Mouse (Mus musculus): Measurements from ENCODE around the gene Gdf11. TPM values are rescaled to one million over a fixed set of nuclear protein-coding genes. Genes with fewer than 3 reads are reported as not detected.
A peak's percentile ranks its signal among the peaks of the same experiment; 100 is the strongest.

Gdf11 gene
- polyA plus RNA-seq (2015; fragmentation: Nextera tagmentation; extraction: Ambion mirVana), result 3.7 and 4.8 TPM in 2 replicates

GRCm38 (mm10) chr10:128891296-128892094, at the start of gene Gdf11:
TSS of gene Gdf11 (minus strand) at chr10:128891718.
- peaks cover 45% of the 10 kb centered on the region for H3K4me1 ChIP-seq
- no peaks in the 10 kb centered on the region for H3K9me3 ChIP-seq
- H3K4me3 ChIP-seq, result peak within 1 kb of the TSS; percentile 80
- under 1% methylated on average over 65 of the region's 89 CpGs for WGBS
- H3K36me3 ChIP-seq, result no peaks in the 10 kb centered on the region
- H3K27ac ChIP-seq, result peak within 1 kb of the TSS; percentile 93
- ATAC-seq (ENCODE audit: borderline replicate concordance, extremely low read depth, low FRiP score, low TSS enrichment), result peak; percentile 77
- H3K9ac ChIP-seq, result peak within 1 kb of the TSS; percentile 69
- peaks cover 29% of the 10 kb centered on the region for H3K27me3 ChIP-seq
- peak within 1 kb of the TSS; percentile 92 for H3K4me2 ChIP-seq

- no peak overlapping the region for H3K4me2 ChIP-seq
- H3K27me3 ChIP-seq, result peaks cover 9% of the 10 kb centered on the region
- no peaks in the 10 kb centered on the region for H3K9me3 ChIP-seq
- H3K4me1 ChIP-seq, result no peaks in the 10 kb centered on the region
- no peaks in the 10 kb centered on the region for H3K36me3 ChIP-seq
- ATAC-seq (ENCODE audit: borderline replicate concordance, extremely low read depth, low FRiP score, low TSS enrichment), result no peak
- WGBS, result 75% methylated on average over 10 of the region's 10 CpGs
- H3K9ac ChIP-seq, result no peak overlapping the region
- H3K27ac ChIP-seq, result no peak overlapping the region
- no peak overlapping the region for H3K4me3 ChIP-seq
Observed at GRCm38 (mm10) chr10:128940475-128941061, 49.0 kb upstream of the Gdf11 start.

- no peaks in the 10 kb centered on the region for H3K36me3 ChIP-seq
- ATAC-seq (ENCODE audit: borderline replicate concordance, extremely low read depth, low FRiP score, low TSS enrichment), result no peak
- WGBS, result 42% methylated on average over 5 of the region's 5 CpGs
- no peak overlapping the region for H3K27ac ChIP-seq
- H3K9ac ChIP-seq, result no peak overlapping the region
- H3K4me1 ChIP-seq, result peaks cover 5% of the 10 kb centered on the region
- H3K4me3 ChIP-seq, result no peak overlapping the region
- no peak overlapping the region for H3K4me2 ChIP-seq
- H3K9me3 ChIP-seq, result no peaks in the 10 kb centered on the region
- H3K27me3 ChIP-seq, result peaks cover 24% of the 10 kb centered on the region
Observed at GRCm38 (mm10) chr10:128938974-128939373, 47.5 kb upstream of the Gdf11 start.

- peaks cover 30% of the 10 kb centered on the region for H3K27me3 ChIP-seq
- H3K4me2 ChIP-seq, result no peak overlapping the region
- peaks cover 10% of the 10 kb centered on the region for H3K4me1 ChIP-seq
- 78% methylated on average over 9 of the region's 9 CpGs for WGBS
- H3K9me3 ChIP-seq, result no peaks in the 10 kb centered on the region
- ATAC-seq (ENCODE audit: borderline replicate concordance, extremely low read depth, low FRiP score, low TSS enrichment), result no peak
- no peak overlapping the region for H3K4me3 ChIP-seq
- H3K9ac ChIP-seq, result no peak overlapping the region
- H3K36me3 ChIP-seq, result no peaks in the 10 kb centered on the region
- H3K27ac ChIP-seq, result no peak overlapping the region
Observed at GRCm38 (mm10) chr10:128938457-128938856, 46.9 kb upstream of the Gdf11 start.

GRCm38 (mm10) chr10:128937756-128938390, 46.4 kb upstream of the Gdf11 start:
- H3K4me1 ChIP-seq, result peaks cover 13% of the 10 kb centered on the region
- H3K36me3 ChIP-seq, result no peaks in the 10 kb centered on the region
- H3K27me3 ChIP-seq, result peaks cover 36% of the 10 kb centered on the region
- H3K4me3 ChIP-seq, result no peak overlapping the region
- no peak overlapping the region for H3K4me2 ChIP-seq
- WGBS, result 56% methylated on average over 12 of the region's 12 CpGs
- no peaks in the 10 kb centered on the region for H3K9me3 ChIP-seq
- no peak overlapping the region for H3K9ac ChIP-seq
- no peak overlapping the region for H3K27ac ChIP-seq
- no peak for ATAC-seq (ENCODE audit: borderline replicate concordance, extremely low read depth, low FRiP score, low TSS enrichment)

GRCm38 (mm10) chr10:128935826-128936440, 44.4 kb upstream of the Gdf11 start:
- 69% methylated on average over 8 of the region's 8 CpGs for WGBS
- Histone ChIP-seq H3K9ac (no peak overlapping the region), H3K4me3 (no peak overlapping the region), H3K9me3 (no peaks in the 10 kb centered on the region), H3K4me2 (no peak overlapping the region), H3K36me3 (no peaks in the 10 kb centered on the region), H3K4me1 (peaks cover 13% of the 10 kb centered on the region), H3K27me3 (peaks cover 55% of the 10 kb centered on the region), H3K27ac (no peak overlapping the region)
- ATAC-seq (ENCODE audit: borderline replicate concordance, extremely low read depth, low FRiP score, low TSS enrichment), result no peak

- Histone ChIP-seq H3K36me3 (no peaks in the 10 kb centered on the region), H3K9ac (no peak overlapping the region), H3K4me3 (no peak overlapping the region), H3K4me1 (peaks cover 13% of the 10 kb centered on the region), H3K27ac (no peak overlapping the region), H3K27me3 (peaks cover 58% of the 10 kb centered on the region), H3K4me2 (no peak overlapping the region), H3K9me3 (no peaks in the 10 kb centered on the region)
- 64% methylated on average over 7 of the region's 7 CpGs for whole genome bisulfite sequencing
- ATAC-seq (ENCODE audit: borderline replicate concordance, extremely low read depth, low FRiP score, low TSS enrichment), result no peak
Observed at GRCm38 (mm10) chr10:128934997-128935787, 43.7 kb upstream of the Gdf11 start.

- Histone ChIP-seq H3K36me3 (no peaks in the 10 kb centered on the region), H3K4me3 (peak overlapping the region; percentile 42), H3K27ac (no peak overlapping the region), H3K9me3 (no peaks in the 10 kb centered on the region), H3K27me3 (peaks cover 58% of the 10 kb centered on the region), H3K4me1 (peaks cover 21% of the 10 kb centered on the region), H3K4me2 (peak overlapping the region; percentile 74), H3K9ac (peak overlapping the region; percentile 18)
- 6% methylated on average over 21 of the region's 21 CpGs for WGBS
- ATAC-seq (ENCODE audit: borderline replicate concordance, extremely low read depth, low FRiP score, low TSS enrichment), result no peak
Observed at GRCm38 (mm10) chr10:128933976-128934721, 42.6 kb upstream of the Gdf11 start.

- Histone ChIP-seq H3K27me3 (peaks cover 58% of the 10 kb centered on the region), H3K4me1 (peaks cover 21% of the 10 kb centered on the region)
- 1% methylated on average over 26 of the region's 26 CpGs for WGBS
Observed at GRCm38 (mm10) chr10:128933574-128933973, 42.1 kb upstream of the Gdf11 start, which contains the start of gene Itga7. TSS of gene Itga7 (plus strand) at chr10:128933818.

GRCm38 (mm10) chr10:128931441-128931840, 39.9 kb upstream of the Gdf11 start:
- ATAC-seq (ENCODE audit: borderline replicate concordance, extremely low read depth, low FRiP score, low TSS enrichment), result no peak
- no peaks in the 10 kb centered on the region for H3K9me3 ChIP-seq
- 57% methylated on average over 2 of the region's 2 CpGs for WGBS
- no peaks in the 10 kb centered on the region for H3K36me3 ChIP-seq
- peaks cover 61% of the 10 kb centered on the region for H3K27me3 ChIP-seq
- no peak overlapping the region for H3K4me3 ChIP-seq
- H3K4me2 ChIP-seq, result no peak overlapping the region
- H3K27ac ChIP-seq, result no peak overlapping the region
- H3K4me1 ChIP-seq, result peaks cover 27% of the 10 kb centered on the region
- no peak overlapping the region for H3K9ac ChIP-seq

More at GRCm38 (mm10) chr10:128933574-128933973, 42.1 kb upstream of the Gdf11 start, which contains the start of gene Itga7:
- Histone ChIP-seq H3K4me3 (peak within 1 kb of the TSS; percentile 42), H3K9ac (peak within 1 kb of the TSS; percentile 18), H3K9me3 (no peaks in the 10 kb centered on the region), H3K27ac (no peak within 1 kb of the TSS), H3K4me2 (peak within 1 kb of the TSS; percentile 74), H3K36me3 (no peaks in the 10 kb centered on the region)
- ATAC-seq (ENCODE audit: borderline replicate concordance, extremely low read depth, low FRiP score, low TSS enrichment), result peak; percentile 66; the same call in 1 of the 2 replicates

Data from lung, embryonic 15.5 days (tissue).